Mouse (Mus musculus) testis, adult 2 months (tissue): ENCODE results near the gene Mob2. TPM values are rescaled to one million over a fixed set of nuclear protein-coding genes. Genes with fewer than 3 reads are reported as not detected.

Experiments used
- H3K27ac ChIP-seq: fragments of 200-500 bp; 2 replicates; pipeline ENCODE4 v1.5.1; 2012; ENCODE audit warnings: low read depth, low read length; ENCODE audit not compliant: control insufficient read depth, insufficient read depth
- H3K27me3 ChIP-seq: fragments of 200-500 bp; 2 replicates; pipeline ENCODE4 v1.6.1; 2012; ENCODE audit warnings: mild to moderate bottlenecking, low read length, moderate library complexity; ENCODE audit not compliant: control insufficient read depth, insufficient read depth
- H3K36me3 ChIP-seq: fragments of 200-500 bp; 2 replicates; pipeline ENCODE4 v1.6.1; 2012; ENCODE audit warnings: mild to moderate bottlenecking, low read length; ENCODE audit not compliant: control insufficient read depth, insufficient read depth
- H3K4me1 ChIP-seq: fragments of 200-500 bp; 2 replicates; pipeline ENCODE4 v1.6.1; 2012; ENCODE audit warnings: low read length; ENCODE audit not compliant: control insufficient read depth, insufficient read depth
- H3K4me3 ChIP-seq: fragments of 200-500 bp; 2 replicates; pipeline ENCODE4 v1.5.1; 2012; ENCODE audit warnings: low read depth, mild to moderate bottlenecking, low read length, moderate library complexity, mixed read lengths; ENCODE audit not compliant: control insufficient read depth
- CTCF ChIP-seq: fragments of 200-500 bp; IDR thresholded peaks from 2 replicates; pipeline ENCODE4 v1.5.1; 2012; ENCODE audit warnings: low read depth, mild to moderate bottlenecking, inconsistent platforms, low read length, moderate library complexity; ENCODE audit not compliant: control insufficient read depth, insufficient read depth, insufficient replicate concordance
- POLR2A ChIP-seq: fragments of 200-500 bp; IDR thresholded peaks from 2 replicates; pipeline ENCODE4 v1.6.1; 2012; ENCODE audit warnings: low read depth, mild to moderate bottlenecking, inconsistent platforms, low read length, moderate library complexity; ENCODE audit not compliant: control insufficient read depth
- polyA plus RNA-seq: library from polyadenylated mRNA; depleted of rRNA; stranded (reverse); fragments of >200 nt; gene quantifications from 2 replicates; pipeline ENCODE4 v1.2.3, GENCODE M21; 2012

Gene Mob2
- polyA plus RNA-seq, 1 experiment, result 21.3 TPM

DNA sequence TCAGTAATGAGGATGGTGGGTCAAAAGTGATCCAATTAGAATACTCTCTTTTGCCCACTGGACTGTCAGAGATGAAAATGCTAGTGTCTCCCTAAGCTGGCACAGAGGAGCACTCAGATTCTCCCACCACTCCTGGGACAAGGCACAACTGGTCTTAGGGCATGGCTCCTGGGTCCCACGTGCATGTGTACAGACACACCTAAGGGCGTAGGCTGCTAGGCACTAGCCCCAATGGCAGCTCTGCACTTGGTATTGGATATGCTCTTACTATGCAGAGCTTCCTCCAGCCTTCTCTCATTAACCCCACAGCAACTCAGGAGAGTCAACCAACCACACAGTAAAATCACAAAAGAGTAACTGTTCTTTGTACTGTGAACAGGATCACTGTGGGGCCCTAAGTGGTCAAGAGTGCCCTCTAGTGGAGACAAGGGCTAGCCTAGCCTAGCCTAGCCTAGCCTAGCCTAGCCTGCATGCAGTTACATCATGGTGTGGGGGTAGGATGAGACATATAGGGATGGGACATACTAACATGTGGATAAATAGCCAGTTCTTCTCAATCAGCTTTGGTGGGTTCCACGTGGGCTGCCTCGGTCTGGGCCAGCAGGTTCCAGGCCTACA, 23.2 kb downstream of the Mob2 start:
- Histone ChIP-seq H3K27me3 (no peaks in the 10 kb centered on the region), H3K36me3 (no peaks in the 10 kb centered on the region), H3K4me1 (no peaks in the 10 kb centered on the region), H3K27ac (no peak overlapping the region), H3K4me3 (no peak overlapping the region)
- peak; percentile 56; the same call in 1 of the 2 replicates for TF ChIP-seq CTCF
- TF ChIP-seq POLR2A, result no peak

DNA sequence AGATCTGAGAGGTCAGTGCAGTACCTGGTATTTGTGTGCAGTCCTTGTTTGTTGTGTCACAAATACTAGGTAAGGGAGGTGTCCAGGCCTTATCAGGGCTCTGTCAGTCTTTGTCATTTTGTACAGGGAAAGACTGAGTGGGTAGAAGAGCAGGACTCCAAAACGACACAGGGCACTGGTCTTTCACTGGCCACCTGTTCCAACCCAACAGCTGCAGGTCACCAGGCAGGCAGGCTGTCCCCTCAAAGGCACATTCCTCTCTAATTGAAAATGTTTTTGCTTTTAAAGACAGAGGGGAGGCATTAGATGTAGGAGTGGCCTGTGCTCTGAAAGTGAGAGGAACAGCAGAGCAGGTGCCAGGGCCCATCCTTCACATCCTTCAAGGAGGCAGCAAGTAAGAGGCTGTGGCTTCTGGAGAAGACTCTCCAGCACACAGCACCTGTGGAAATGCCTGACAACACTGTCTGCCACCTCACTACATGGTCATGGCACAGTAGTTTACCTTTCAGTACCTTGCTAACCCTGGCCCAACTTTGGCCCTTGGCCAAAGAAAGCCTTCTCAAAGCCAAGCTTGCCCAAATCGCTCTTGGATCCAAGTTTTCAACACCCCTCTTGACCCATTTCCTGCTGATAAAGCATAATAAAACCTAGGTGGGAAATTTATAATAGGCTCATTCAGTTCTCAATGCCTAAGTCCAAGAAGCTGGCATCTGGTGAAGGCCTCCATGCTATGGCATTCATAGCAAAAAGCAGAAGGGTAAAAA, 25.6 kb downstream of the Mob2 start:
- no peak overlapping the region for H3K27ac ChIP-seq
- no peak for TF ChIP-seq CTCF
- no peak for TF ChIP-seq POLR2A
- H3K4me1 ChIP-seq, result no peaks in the 10 kb centered on the region
- H3K36me3 ChIP-seq, result no peaks in the 10 kb centered on the region
- no peak overlapping the region for H3K4me3 ChIP-seq
- no peaks in the 10 kb centered on the region for H3K27me3 ChIP-seq

DNA sequence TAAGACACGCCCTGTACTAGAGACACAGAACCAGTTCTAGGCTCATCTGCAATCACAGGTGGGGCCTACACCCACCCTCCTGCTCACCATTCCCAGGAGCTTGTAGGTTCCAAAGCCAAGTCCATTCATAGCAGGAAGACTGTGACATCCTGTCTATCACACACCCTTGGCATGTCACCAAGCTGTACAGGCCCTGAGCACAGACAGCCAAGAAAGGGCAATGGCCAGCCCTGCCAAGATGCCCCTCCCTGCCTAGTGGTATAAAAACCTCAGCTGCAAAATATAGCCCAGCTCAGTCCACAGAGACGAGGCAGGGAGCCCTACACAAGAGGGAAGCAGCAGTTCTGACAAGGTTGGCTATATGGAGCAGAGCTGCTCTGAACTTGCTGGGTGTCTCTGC, 26.7 kb downstream of the Mob2 start:
- H3K4me1 ChIP-seq, result no peaks in the 10 kb centered on the region
- H3K36me3 ChIP-seq, result no peaks in the 10 kb centered on the region
- no peak overlapping the region for H3K27ac ChIP-seq
- H3K27me3 ChIP-seq, result no peaks in the 10 kb centered on the region
- peak overlapping the region; percentile 9 for H3K4me3 ChIP-seq
- TF ChIP-seq POLR2A (no peak), CTCF (no peak)

GRCm38 (mm10) chr7:142030073-142030472, 30.8 kb downstream of the Mob2 start:
- no peak overlapping the region for H3K4me3 ChIP-seq
- H3K27me3 ChIP-seq, result no peaks in the 10 kb centered on the region
- no peak for TF ChIP-seq CTCF
- no peak for TF ChIP-seq POLR2A
- no peaks in the 10 kb centered on the region for H3K36me3 ChIP-seq
- H3K4me1 ChIP-seq, result no peaks in the 10 kb centered on the region
- H3K27ac ChIP-seq, result no peak overlapping the region

- no peaks in the 10 kb centered on the region for H3K36me3 ChIP-seq
- no peak overlapping the region for H3K27ac ChIP-seq
- TF ChIP-seq POLR2A (no peak), CTCF (no peak)
- no peaks in the 10 kb centered on the region for H3K27me3 ChIP-seq
- no peaks in the 10 kb centered on the region; the same call in 1 of the 2 replicates for H3K4me1 ChIP-seq
- H3K4me3 ChIP-seq, result no peak overlapping the region
Observed at GRCm38 (mm10) chr7:142025926-142026325, 34.9 kb downstream of the Mob2 start.

DNA sequence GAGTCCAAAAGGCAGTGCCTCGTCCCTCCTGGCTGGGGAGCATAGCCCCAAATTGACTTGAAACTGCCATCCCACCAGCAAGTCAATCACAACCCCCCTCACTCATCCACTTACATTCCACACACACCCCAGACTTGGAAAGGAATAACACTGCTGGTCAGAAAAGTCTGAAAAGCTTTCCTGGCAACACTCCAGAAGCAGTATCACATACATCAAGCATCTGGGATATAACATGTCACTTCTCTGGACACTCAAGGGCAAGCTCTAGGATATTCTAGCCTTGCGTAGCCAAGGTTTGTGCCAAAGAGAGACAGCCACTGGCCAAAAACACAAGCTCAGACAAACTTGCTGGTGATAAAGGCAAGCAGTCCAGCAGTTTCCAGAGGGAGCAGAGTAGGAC, 35.7 kb downstream of the Mob2 start:
- TF ChIP-seq CTCF (no peak), POLR2A (no peak)
- H3K27ac ChIP-seq, result no peak overlapping the region
- no peaks in the 10 kb centered on the region; the same call in 1 of the 2 replicates for H3K4me1 ChIP-seq
- H3K4me3 ChIP-seq, result no peak overlapping the region; the same call in 1 of the 2 replicates
- no peaks in the 10 kb centered on the region for H3K36me3 ChIP-seq
- H3K27me3 ChIP-seq, result no peaks in the 10 kb centered on the region

GRCm38 (mm10) chr7:142020827-142021226, 40.0 kb downstream of the Mob2 start:
- Histone ChIP-seq H3K4me3 (no peak overlapping the region), H3K4me1 (no peaks in the 10 kb centered on the region; the same call in 1 of the 2 replicates), H3K27ac (0 out of 2 replicates have a peak overlapping the region, but pooled peaks have one; percentile 6), H3K27me3 (no peaks in the 10 kb centered on the region), H3K36me3 (peaks cover 3% of the 10 kb centered on the region; the same call in 1 of the 2 replicates)
- TF ChIP-seq POLR2A, result no peak
- no peak for TF ChIP-seq CTCF

- Histone ChIP-seq H3K36me3 (peaks cover 4% of the 10 kb centered on the region; the same call in 1 of the 2 replicates), H3K4me1 (no peaks in the 10 kb centered on the region; the same call in 1 of the 2 replicates), H3K4me3 (no peak overlapping the region), H3K27me3 (no peaks in the 10 kb centered on the region), H3K27ac (no peak overlapping the region)
- no peak for TF ChIP-seq POLR2A
- TF ChIP-seq CTCF, result no peak
Observed at GRCm38 (mm10) chr7:142019699-142020098, 41.2 kb downstream of the Mob2 start.
